Mouse (Mus musculus) ES-Bruce4 (cell line): ENCODE data around the gene Ube2f. TPM values are rescaled to one million over a fixed set of nuclear protein-coding genes. Genes with fewer than 3 reads are reported as not detected.

ENCODE experiments used
- H3K27ac ChIP-seq: 2 replicates; pipeline ENCODE4 v1.5.1; 2012; ENCODE audit warnings: low read length, inconsistent platforms; ENCODE audit not compliant: insufficient read depth
- H3K27me3 ChIP-seq: 2 replicates; pipeline ENCODE4 v1.6.1; 2012; ENCODE audit warnings: mild to moderate bottlenecking, low read length, inconsistent platforms; ENCODE audit not compliant: control insufficient read depth, poor library complexity, insufficient read depth, severe bottlenecking
- H3K36me3 ChIP-seq: 2 replicates; pipeline ENCODE4 v1.6.1; 2012; ENCODE audit warnings: inconsistent platforms, mild to moderate bottlenecking, low read length, moderate library complexity; ENCODE audit not compliant: control insufficient read depth, poor library complexity, insufficient read depth, severe bottlenecking
- H3K4me1 ChIP-seq: one replicate; pipeline ENCODE4 v1.8.1; 2011; ENCODE audit warnings: low read length; ENCODE audit not compliant: control insufficient read depth, insufficient read depth
- H3K4me3 ChIP-seq: 2 replicates; pipeline ENCODE4 v1.5.1; 2011; ENCODE audit warnings: low read depth, mild to moderate bottlenecking, low read length
- H3K9ac ChIP-seq: 2 replicates; pipeline ENCODE4 v1.6.1; 2012; ENCODE audit warnings: low read depth, mild to moderate bottlenecking, inconsistent platforms; ENCODE audit not compliant: poor library complexity, severe bottlenecking
- H3K9me3 ChIP-seq: replicated peaks from 2 replicates; pipeline ENCODE4 v1.6.1; 2012; ENCODE audit warnings: mild to moderate bottlenecking, low read length, inconsistent platforms; ENCODE audit not compliant: control insufficient read depth, poor library complexity, insufficient read depth, severe bottlenecking
- CTCF ChIP-seq: IDR thresholded peaks from one replicate; pipeline ENCODE4 v1.8.1; 2011; ENCODE audit warnings: low read depth, low read length
- EP300 ChIP-seq: IDR thresholded peaks from 2 replicates; pipeline ENCODE4 v1.6.1; 2011; ENCODE audit warnings: low read depth, low read length; ENCODE audit not compliant: insufficient read depth
- POLR2A ChIP-seq: IDR thresholded peaks from one replicate; pipeline ENCODE4 v1.8.1; 2011; ENCODE audit warnings: low read length; ENCODE audit not compliant: insufficient read depth
- polyA plus RNA-seq: library from polyadenylated mRNA; stranded (reverse); fragments of >200 nt; gene quantifications from 2 replicates; pipeline ENCODE4 v1.2.4, GENCODE M21; 2011; ENCODE audit warnings: low read depth; ENCODE audit not compliant: missing spikeins, insufficient read depth, insufficient read length

Gene Ube2f
- polyA plus RNA-seq, 1 experiment, result 61.7 TPM

- Histone ChIP-seq H3K9ac (no peak overlapping the region), H3K27ac (no peak overlapping the region), H3K4me3 (no peak overlapping the region), H3K4me1 (no peaks in the 10 kb centered on the region), H3K36me3 (no peaks in the 10 kb centered on the region), H3K9me3 (no peaks in the 10 kb centered on the region), H3K27me3 (no peaks in the 10 kb centered on the region)
- no peak for TF ChIP-seq CTCF
- no peak for TF ChIP-seq POLR2A
- TF ChIP-seq EP300, result no peak
Measured at GRCm38 (mm10) chr1:91207334-91208074, 42.6 kb upstream of the Ube2f start.

GRCm38 (mm10) chr1:91209343-91209742 is 40.8 kb upstream of the Ube2f start:
- Histone ChIP-seq H3K4me3 (no peak overlapping the region), H3K9ac (no peak overlapping the region), H3K4me1 (no peaks in the 10 kb centered on the region), H3K36me3 (no peaks in the 10 kb centered on the region), H3K27ac (no peak overlapping the region), H3K27me3 (no peaks in the 10 kb centered on the region), H3K9me3 (no peaks in the 10 kb centered on the region)
- TF ChIP-seq POLR2A (no peak), CTCF (no peak), EP300 (no peak)

DNA sequence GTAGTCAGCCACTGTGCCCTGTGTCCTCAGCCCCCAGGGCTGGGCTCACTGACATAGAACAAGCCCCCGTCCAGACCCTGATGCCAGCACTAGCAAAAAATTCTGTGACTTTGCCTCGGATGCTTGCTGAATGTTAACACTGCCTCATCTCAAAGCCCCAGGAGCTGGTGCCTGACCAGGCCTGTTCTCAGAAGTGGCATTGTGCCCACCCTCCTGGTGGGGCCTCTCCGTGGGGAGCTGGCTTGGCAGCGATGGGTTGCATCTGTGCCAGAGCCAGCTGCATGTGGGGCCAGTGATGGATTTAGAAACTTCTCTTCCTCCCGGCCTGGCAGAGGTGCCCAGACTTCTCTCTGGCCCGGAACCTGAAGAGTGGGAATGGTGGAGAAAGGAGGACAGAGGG is 40.3 kb upstream of the Ube2f start:
- no peak for TF ChIP-seq CTCF
- no peak for TF ChIP-seq POLR2A
- no peak for TF ChIP-seq EP300

DNA sequence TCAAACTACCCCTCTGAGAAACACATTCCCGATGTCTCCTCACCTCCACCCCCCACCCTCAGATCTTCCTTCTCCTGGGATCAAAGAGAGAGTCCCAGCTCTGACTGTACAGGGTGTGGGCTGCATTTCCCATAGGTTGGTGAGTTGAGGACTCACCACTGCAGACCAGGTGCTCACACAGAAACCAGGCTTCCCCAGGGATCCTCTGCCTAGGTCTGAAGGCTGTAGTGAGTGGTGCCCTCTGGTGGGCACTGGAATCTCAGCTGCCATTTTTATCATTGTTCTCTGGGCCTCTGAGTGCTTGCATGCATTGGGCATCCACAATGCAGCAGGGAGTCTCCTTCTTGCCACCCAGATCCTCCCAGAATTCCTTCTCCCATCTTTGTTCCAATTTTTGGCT is 39.0 kb upstream of the Ube2f start:
- Histone ChIP-seq H3K36me3 (no peaks in the 10 kb centered on the region), H3K9ac (no peak overlapping the region), H3K27ac (no peak overlapping the region), H3K4me3 (no peak overlapping the region), H3K27me3 (no peaks in the 10 kb centered on the region), H3K9me3 (no peaks in the 10 kb centered on the region), H3K4me1 (no peaks in the 10 kb centered on the region)
- TF ChIP-seq EP300 (no peak), CTCF (peak; percentile 68)

More for the DNA sequence above, 40.3 kb upstream of the Ube2f start:
- no peaks in the 10 kb centered on the region for H3K9me3 ChIP-seq
- H3K27ac ChIP-seq, result no peak overlapping the region
- no peaks in the 10 kb centered on the region for H3K27me3 ChIP-seq
- H3K36me3 ChIP-seq, result no peaks in the 10 kb centered on the region
- no peak overlapping the region for H3K9ac ChIP-seq
- H3K4me1 ChIP-seq, result no peaks in the 10 kb centered on the region
- no peak overlapping the region for H3K4me3 ChIP-seq

DNA sequence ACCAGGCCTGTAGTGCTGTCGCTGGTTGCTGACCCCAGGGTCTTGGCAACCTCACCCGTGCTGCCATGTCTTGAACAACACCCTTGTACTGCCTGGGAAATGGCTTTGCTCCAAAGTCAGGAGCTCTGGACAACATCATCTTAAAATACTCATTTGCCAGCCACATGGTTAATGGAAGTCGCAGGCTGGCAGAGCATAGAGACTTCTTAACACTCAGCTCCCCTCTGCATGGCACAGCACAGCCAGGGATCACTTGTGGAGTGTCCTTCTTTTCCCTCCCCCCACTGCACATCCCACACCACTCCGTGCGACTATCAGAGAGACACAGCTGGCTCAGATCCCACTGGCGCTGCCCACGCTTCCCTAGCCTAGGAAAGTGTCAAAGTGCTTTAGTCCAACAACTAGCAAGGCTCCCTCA is 38.5 kb upstream of the Ube2f start:
- Histone ChIP-seq H3K4me3 (no peak overlapping the region), H3K9me3 (no peaks in the 10 kb centered on the region), H3K4me1 (no peaks in the 10 kb centered on the region), H3K36me3 (no peaks in the 10 kb centered on the region), H3K27me3 (no peaks in the 10 kb centered on the region), H3K9ac (no peak overlapping the region), H3K27ac (no peak overlapping the region)
- TF ChIP-seq POLR2A (no peak), CTCF (no peak), EP300 (no peak)

- Histone ChIP-seq H3K36me3 (no peaks in the 10 kb centered on the region), H3K27ac (no peak overlapping the region), H3K9ac (no peak overlapping the region), H3K27me3 (no peaks in the 10 kb centered on the region), H3K4me1 (no peaks in the 10 kb centered on the region), H3K4me3 (no peak overlapping the region), H3K9me3 (no peaks in the 10 kb centered on the region)
- TF ChIP-seq POLR2A, result no peak
- TF ChIP-seq EP300, result no peak
- no peak for TF ChIP-seq CTCF
Measured at GRCm38 (mm10) chr1:91215264-91215663, 34.8 kb upstream of the Ube2f start.
